Mouse (Mus musculus) T-helper 2 cell (primary cell): ENCODE data around the gene Spata13.

ENCODE experiments used
- in situ Hi-C: fragments of 300-600 bp; cut with MboI, MseI; formaldehyde crosslinking; loops from one replicate; pipeline ENCODE4 v1.15.1; 2025; ENCODE audit warnings: high pct_unique_total_duplicates

Spata13 gene

GRCm38 (mm10) chr14:60671504-60671903, 37.7 kb downstream of the Spata13 start:
- in situ Hi-C loops, result no loop called here

- in situ Hi-C loops, result no loop called here
Measured at GRCm38 (mm10) chr14:60675697-60676096, 41.9 kb downstream of the Spata13 start.

- in situ Hi-C loops, result no loop called here
Measured at GRCm38 (mm10) chr14:60676625-60677314, 43.0 kb downstream of the Spata13 start.

- in situ Hi-C loops, result no loop called here
Measured at GRCm38 (mm10) chr14:60682361-60683023, 48.7 kb downstream of the Spata13 start.

- in situ Hi-C loops, result no loop called here
Measured at GRCm38 (mm10) chr14:60683989-60684388, 50.2 kb downstream of the Spata13 start.

- in situ Hi-C loops, result no loop called here
Measured at GRCm38 (mm10) chr14:60686733-60687132, 52.9 kb downstream of the Spata13 start.

GRCm38 (mm10) chr14:60687241-60687640, 53.4 kb downstream of the Spata13 start:
- in situ Hi-C loops, result no loop called here

- in situ Hi-C loops, result no loop called here
Measured at GRCm38 (mm10) chr14:60688509-60689205, 54.9 kb downstream of the Spata13 start.

GRCm38 (mm10) chr14:60689768-60690167, 56.0 kb downstream of the Spata13 start:
- in situ Hi-C loops, result loop anchor here (5.0 kb wide), 1 partner anchor 167 kb away; no protein-coding TSS in a partner anchor

GRCm38 (mm10) chr14:60690631-60691030, 56.8 kb downstream of the Spata13 start:
- in situ Hi-C loops, result loop anchor here (5.0 kb wide), 1 partner anchor 168 kb away; no protein-coding TSS in a partner anchor

- in situ Hi-C loops, result loop anchor here (5.0 kb wide), 1 partner anchor 171 kb away; no protein-coding TSS in a partner anchor
Measured at GRCm38 (mm10) chr14:60693122-60693536, 59.3 kb downstream of the Spata13 start.

- in situ Hi-C loops, result loop anchor here (5.0 kb wide), 1 partner anchor 171 kb away; no protein-coding TSS in a partner anchor
Measured at GRCm38 (mm10) chr14:60693666-60694065, 59.9 kb downstream of the Spata13 start.

- in situ Hi-C loops, result loop anchor here (5.0 kb wide), 1 partner anchor 172 kb away; no protein-coding TSS in a partner anchor
Measured at GRCm38 (mm10) chr14:60694215-60694997, 60.6 kb downstream of the Spata13 start.

GRCm38 (mm10) chr14:60697351-60697750, 63.5 kb downstream of the Spata13 start:
- in situ Hi-C loops, result no loop called here

GRCm38 (mm10) chr14:60698980-60699379, 65.2 kb downstream of the Spata13 start:
- in situ Hi-C loops, result no loop called here

GRCm38 (mm10) chr14:60702377-60703140, 68.8 kb downstream of the Spata13 start:
- in situ Hi-C loops, result loop anchor here (25.0 kb wide), 1 partner anchor 1115 kb away; the partner anchor contains the start of gene Cdadc1

- in situ Hi-C loops, result loop anchor here (25.0 kb wide), 1 partner anchor 1117 kb away; the partner anchor contains the start of gene Cdadc1
Measured at GRCm38 (mm10) chr14:60704510-60704909, 70.7 kb downstream of the Spata13 start.

- in situ Hi-C loops, result loop anchor here (25.0 kb wide), 1 partner anchor 1118 kb away; the partner anchor contains the start of gene Cdadc1
Measured at GRCm38 (mm10) chr14:60704961-60705360, 71.2 kb downstream of the Spata13 start.

- in situ Hi-C loops, result loop anchor here (25.0 kb wide), 1 partner anchor 1122 kb away; the partner anchor contains the start of gene Cdadc1
Measured at GRCm38 (mm10) chr14:60709192-60709591, 75.4 kb downstream of the Spata13 start.

- in situ Hi-C loops, result loop anchor here (10.0 to 25.0 kb wide), 2 partner anchors 455 to 1122 kb away; partner anchors contain the start of genes Cdadc1, Gm49336 and Nupl1
Measured at GRCm38 (mm10) chr14:60709749-60710148, 75.9 kb downstream of the Spata13 start.
